Mouse (Mus musculus) macrophage (primary cell): ENCODE measurements around the gene Nptn. TPM values are rescaled to one million over a fixed set of nuclear protein-coding genes. Genes with fewer than 3 reads are reported as not detected.

Experiments
- polyA plus RNA-seq: library from polyadenylated mRNA; stranded (reverse); fragments of 250-400 nt; gene quantifications from 3 replicates; pipeline ENCODE4 v1.2.4, GENCODE M21; 2018; ENCODE audit warnings: inconsistent platforms

The Nptn gene
- polyA plus RNA-seq, 1 experiment from 2014 or later, result 426 TPM

Other genes starting within 250 kb of the Nptn start
- not detected in 3 replicates for gene Tbc1d21, start 211.8 kb upstream of the Nptn start, polyA plus RNA-seq
- gene Insyn1, start 93.6 kb upstream of the Nptn start, polyA plus RNA-seq, result not detected in 3 replicates
- 0.34 to 2.5 TPM (median 0.49 TPM) in 3 replicates for gene Cd276, start 26.8 kb upstream of the Nptn start, polyA plus RNA-seq
- not detected in 3 replicates for gene Rec114, start 161.7 kb downstream of the Nptn start, polyA plus RNA-seq
- gene Hcn4, start 241.2 kb downstream of the Nptn start, polyA plus RNA-seq, result not detected in 3 replicates